Mouse (Mus musculus) olfactory bulb, adult 2 months (tissue): ENCODE measurements around the gene Psme2.

ENCODE experiments used
- CTCF ChIP-seq: fragments of 200-500 bp; IDR thresholded peaks from 2 replicates; pipeline ENCODE4 v1.5.1; 2012; ENCODE audit warnings: low read depth, mild to moderate bottlenecking, low read length, moderate library complexity; ENCODE audit not compliant: insufficient read depth
- POLR2A ChIP-seq: fragments of 200-500 bp; IDR thresholded peaks from 2 replicates; pipeline ENCODE4 v1.6.1; 2012; ENCODE audit warnings: mild to moderate bottlenecking, low read depth, low read length, moderate library complexity; ENCODE audit not compliant: insufficient read depth

- TF ChIP-seq CTCF (no peak), POLR2A (no peak)
Observed at GRCm38 (mm10) chr14:55578668-55579269, 12.1 kb downstream of the Psme2 start.
